Mouse (Mus musculus) spleen, adult 18-20 months (tissue): ENCODE results near the gene Tmem179b.

Experiments used
- DNase-seq, 2 experiments: peaks; one replicate each; pipeline ENCODE4 v3.0.0; 2022; ENCODE audit warnings: mixed read lengths in 2 of 2

The Tmem179b gene

GRCm38 (mm10) chr19:8774086-8774835 lies at the start of gene Tmem179b:
Gene Tmem179b, minus strand, starts transcription at chr19:8774467.
- peak; percentile 93 to 97 for DNase-seq

- no peak for DNase-seq
Measured at GRCm38 (mm10) chr19:8822696-8823095, 48.4 kb upstream of the Tmem179b start.

GRCm38 (mm10) chr19:8821146-8821545 lies 46.9 kb upstream of the Tmem179b start:
- DNase-seq, result no peak

- no peak for DNase-seq
Measured at GRCm38 (mm10) chr19:8820424-8820956, 46.2 kb upstream of the Tmem179b start.

GRCm38 (mm10) chr19:8819596-8820423 lies 45.5 kb upstream of the Tmem179b start, which contains the start of gene Hnrnpul2:
Gene Hnrnpul2, plus strand, starts transcription at chr19:8820010.
- peak; percentile 92 to 98 for DNase-seq

- DNase-seq, result peak; percentile 86 to 90
Measured at GRCm38 (mm10) chr19:8818801-8819595, 44.7 kb upstream of the Tmem179b start, which contains the start of gene Ttc9c. Gene Ttc9c, minus strand, starts transcription at chr19:8819333.

GRCm38 (mm10) chr19:8818301-8818798 lies 44.1 kb upstream of the Tmem179b start:
- DNase-seq, result no peak

- no peak for DNase-seq
Measured at GRCm38 (mm10) chr19:8817001-8817400, 42.7 kb upstream of the Tmem179b start.

- no peak for DNase-seq
Measured at GRCm38 (mm10) chr19:8815812-8816211, 41.5 kb upstream of the Tmem179b start.

- DNase-seq, result no peak
Measured at GRCm38 (mm10) chr19:8806810-8807209, 32.5 kb upstream of the Tmem179b start.

- DNase-seq, result no peak
Measured at GRCm38 (mm10) chr19:8803879-8804660, 29.8 kb upstream of the Tmem179b start.

- no peak for DNase-seq
Measured at GRCm38 (mm10) chr19:8803204-8803780, 29.0 kb upstream of the Tmem179b start.

GRCm38 (mm10) chr19:8802130-8802821 lies 28.0 kb upstream of the Tmem179b start, which contains the start of gene Zbtb3:
Gene Zbtb3, plus strand, starts transcription at chr19:8802555.
- DNase-seq, result peak; percentile 80 to 89

GRCm38 (mm10) chr19:8798947-8799315 lies 24.7 kb upstream of the Tmem179b start:
- DNase-seq, result no peak

GRCm38 (mm10) chr19:8798264-8798946 lies 24.1 kb upstream of the Tmem179b start, which contains the start of gene Polr2g:
Gene Polr2g, minus strand, starts transcription at chr19:8798577.
- peak; percentile 83 for DNase-seq

- DNase-seq, result no peak
Measured at GRCm38 (mm10) chr19:8790171-8790570, 15.9 kb upstream of the Tmem179b start.

GRCm38 (mm10) chr19:8789171-8789570 lies 14.9 kb upstream of the Tmem179b start:
- DNase-seq, result no peak

- no peak for DNase-seq
Measured at GRCm38 (mm10) chr19:8788521-8788920, 14.3 kb upstream of the Tmem179b start.

- DNase-seq, result peak; percentile 80 to 84
Measured at GRCm38 (mm10) chr19:8786008-8786781, 11.9 kb upstream of the Tmem179b start, which contains the start of gene Taf6l. Gene Taf6l, minus strand, starts transcription at chr19:8786417.
